Mouse (Mus musculus) kidney, postnatal 10 days (tissue): ENCODE measurements at regions not wholly inside any gene's neighbourhood (a gene's known extent, or its start where the extent isn't known, plus 50 kb on each side); places are given as distances from the start of the nearest gene placed in this dataset.

Source experiments
- DNase-seq: peaks from one replicate; pipeline ENCODE4 v3.0.0; 2021; ENCODE audit warnings: mixed read lengths

- DNase-seq: peak; percentile 25
Measured at GRCm38 (mm10) chr10:99467319-99467842, 204.3 kb downstream of the Dusp6 start.

- DNase-seq: no peak
Measured at GRCm38 (mm10) chr10:99468971-99469370, 205.9 kb downstream of the Dusp6 start.

GRCm38 (mm10) chr10:99471832-99472497, 208.9 kb downstream of the Dusp6 start:
- DNase-seq: no peak

- DNase-seq: no peak
Measured at GRCm38 (mm10) chr10:99472806-99473205, 209.8 kb downstream of the Dusp6 start.

- DNase-seq: no peak
Measured at GRCm38 (mm10) chr10:99473758-99474157, 210.7 kb downstream of the Dusp6 start.

- DNase-seq: no peak
Measured at GRCm38 (mm10) chr10:99474546-99474945, 211.5 kb downstream of the Dusp6 start.

- no peak for DNase-seq
Measured at GRCm38 (mm10) chr10:99476214-99476613, 213.2 kb downstream of the Dusp6 start.

- no peak for DNase-seq
Measured at GRCm38 (mm10) chr10:99476776-99477175, 213.7 kb downstream of the Dusp6 start.

- DNase-seq: no peak
Measured at GRCm38 (mm10) chr10:99480573-99480972, 217.5 kb downstream of the Dusp6 start.

- no peak for DNase-seq
Measured at GRCm38 (mm10) chr10:99482009-99482408, 219.0 kb downstream of the Dusp6 start.

GRCm38 (mm10) chr10:99488195-99489080, 225.4 kb downstream of the Dusp6 start:
- DNase-seq: no peak

GRCm38 (mm10) chr10:99511514-99512237, 247.8 kb downstream of the Csl start:
- peak; percentile 30 for DNase-seq

GRCm38 (mm10) chr10:99517944-99518343, 241.5 kb downstream of the Csl start:
- DNase-seq: no peak

GRCm38 (mm10) chr10:99519479-99519878, 240.0 kb downstream of the Csl start:
- DNase-seq: no peak

GRCm38 (mm10) chr10:99523817-99524216, 235.6 kb downstream of the Csl start:
- no peak for DNase-seq

GRCm38 (mm10) chr10:99524273-99525212, 234.9 kb downstream of the Csl start:
- DNase-seq: peak; percentile 53

- DNase-seq: no peak
Measured at GRCm38 (mm10) chr10:99526148-99526547, 233.3 kb downstream of the Csl start.

GRCm38 (mm10) chr10:99526561-99526960, 232.9 kb downstream of the Csl start:
- peak; percentile 18 for DNase-seq

GRCm38 (mm10) chr10:99531104-99531503, 228.4 kb downstream of the Csl start:
- no peak for DNase-seq

GRCm38 (mm10) chr10:99531556-99531955, 227.9 kb downstream of the Csl start:
- no peak for DNase-seq

- no peak for DNase-seq
Measured at GRCm38 (mm10) chr10:99531992-99532391, 227.5 kb downstream of the Csl start.

GRCm38 (mm10) chr10:99532697-99533119, 226.8 kb downstream of the Csl start:
- no peak for DNase-seq
